8 mouse cellular contexts compared by ENCODE assay signal in the genomic region with DNA sequence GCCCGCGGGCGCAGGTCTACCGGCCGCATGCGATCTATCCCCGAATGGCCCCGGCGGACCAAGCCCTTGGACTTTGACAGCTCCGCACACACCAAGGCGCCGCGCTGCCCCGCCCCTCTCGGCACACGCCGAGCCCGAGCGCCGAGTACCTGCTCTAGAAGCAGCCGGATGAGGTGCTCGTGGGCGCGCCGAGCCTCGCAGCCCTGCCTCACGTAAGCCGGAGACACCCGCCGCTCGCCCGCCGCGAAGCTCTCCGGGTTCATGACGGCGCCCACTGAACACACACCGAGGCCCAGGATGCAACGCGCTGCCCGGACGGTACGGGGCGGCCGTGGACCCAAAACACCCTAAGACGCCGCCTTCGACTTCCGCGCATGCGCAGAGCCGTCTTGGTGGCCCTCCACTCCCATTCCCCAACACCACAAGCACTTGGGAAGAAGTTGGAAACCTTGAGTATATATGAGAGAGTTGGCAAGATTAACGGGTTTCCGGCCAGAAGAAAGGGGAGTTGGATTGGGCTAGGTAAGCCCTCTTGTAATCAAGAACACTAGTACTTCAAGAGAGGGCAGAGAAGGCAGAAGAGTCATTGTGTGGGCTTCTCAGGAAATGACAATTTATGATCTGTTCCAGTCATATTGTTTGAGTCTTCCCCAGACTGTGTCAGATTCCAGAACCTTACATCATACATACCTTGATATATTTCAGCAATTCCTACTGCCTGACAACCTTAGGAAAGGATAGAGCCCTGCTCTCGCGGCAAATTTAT. TPM values are rescaled to one million over a fixed set of nuclear protein-coding genes. Genes with fewer than 3 reads are reported as not detected.
DNase-seq lines count a peak whose midpoint lies in the region; ATAC-seq lines count a peak whose summit lies in the region.

A gene (minus strand): TSS at position 283 of the 766 bp plus-strand sequence.

- peaks cover 7% of the 10 kb centered on the region for H3K4me1 ChIP-seq in hindbrain, embryonic 15.5 days (replicated peaks)

- no peaks in the 10 kb centered on the region for H3K27me3 ChIP-seq in hindbrain, embryonic 15.5 days

- 4% methylated on average over 56 of the region's 56 CpGs for WGBS in hindbrain, embryonic 15.5 days

- peak within 1 kb of the TSS; percentile 64 for H3K9ac ChIP-seq in hindbrain, embryonic 15.5 days

- peak within 1 kb of the TSS; percentile 62 for H3K4me3 ChIP-seq in hindbrain, embryonic 15.5 days

- no peaks in the 10 kb centered on the region for H3K9me3 ChIP-seq in hindbrain, embryonic 15.5 days

- peak; percentile 87 for DNase-seq in T-cell, adult 2 months (ENCODE audit: low spot score)
- peak; percentile 95 to 97 for DNase-seq in cerebellum, postnatal 36 days
- peak; percentile 94 to 95 for DNase-seq in frontal cortex, postnatal 36 days (ENCODE audit: low spot score in 2 of 2)
- peak; percentile 86 for DNase-seq in left cerebral cortex, adult 11 months (ENCODE audit: low spot score)
- peak; percentile 95 for DNase-seq in lung, postnatal 4 days
- peak; percentile 87 for DNase-seq in retina, postnatal 7 days (ENCODE audit: low read depth, low spot score)
- peak; percentile 93 for DNase-seq in urinary bladder, adult 2 months (ENCODE audit: low spot score)

- H3K36me3 ChIP-seq in hindbrain, embryonic 15.5 days, result peaks cover 6% of the 10 kb centered on the region; the same call in 1 of the 2 replicates

- H3K4me2 ChIP-seq in hindbrain, embryonic 15.5 days, result peak within 1 kb of the TSS; percentile 65

- peak; percentile 95 for ATAC-seq in hindbrain, embryonic 15.5 days (ENCODE audit: low FRiP score, low read depth)

- H3K27ac ChIP-seq in hindbrain, embryonic 15.5 days (replicated peaks), result peak within 1 kb of the TSS; percentile 67

RNA-seq across cellular contexts. Expression of the gene that starts here (rescaled TPM):
- 6.8 and 7.4 TPM in 2 replicates for polyA plus RNA-seq in hindbrain, embryonic 15.5 days (2015; fragmentation: Nextera tagmentation; extraction: Ambion mirVana)
- 10.3 and 11.3 TPM in 2 replicates for polyA plus RNA-seq in urinary bladder, adult 2 months (2012; rRNA removed)

Comparison
In these comparisons a context has a peak if more than half of its experiments do, and no peak if none do; other contexts are left out.
1. Peak in every context shown above with its lines: DNase-seq, ATAC-seq, H3K4me3 ChIP-seq and H3K27ac ChIP-seq.